Mouse (Mus musculus): ENCODE results near the gene Nr1d1. TPM values are rescaled to one million over a fixed set of nuclear protein-coding genes. Genes with fewer than 3 reads are reported as not detected.
"Not testable (repeated sequence)": the region's sequence is repeated elsewhere in the genome, so short reads cannot be mapped to it uniquely, and the experiment has no call there.

The Nr1d1 gene
- total RNA-seq, 2 experiments from 2014 or later: 91.9 to 153 TPM

- TF ChIP-seq CTCF (IDR thresholded peaks at IDR 0.05): no peak
- DNase-seq (ENCODE audit: extremely low spot score in 1 of 2, low spot score in 2 of 2): peak; percentile 69 to 71
- intact Hi-C loops (cut with DNase I): loop anchor here (2.0 kb wide), 3 partner anchors 14 to 46 kb away; no protein-coding TSS in a partner anchor
- Histone ChIP-seq H3K27ac (peak within 1 kb of the TSS; percentile 95), H3K4me3 (peak within 1 kb of the TSS; percentile 89)
Measured at GRCm38 (mm10) chr11:98740393-98741050, 34.6 kb downstream of the Nr1d1 start, which contains the start of gene Thra. Gene Thra (plus strand): TSS chr11:98740638.

GRCm38 (mm10) chr11:98740026-98740392, 35.1 kb downstream of the Nr1d1 start:
- DNase-seq (ENCODE audit: extremely low spot score in 1 of 2, low spot score in 2 of 2): peak in 1 of 2 experiments; percentile 22
- intact Hi-C loops (cut with DNase I): loop anchor here (2.0 kb wide), 3 partner anchors 15 to 47 kb away; no protein-coding TSS in a partner anchor
- H3K27ac ChIP-seq: peak overlapping the region; percentile 95
- TF ChIP-seq CTCF (IDR thresholded peaks at IDR 0.05): no peak
- H3K4me3 ChIP-seq: peak overlapping the region; percentile 89

GRCm38 (mm10) chr11:98738925-98739324, 36.2 kb downstream of the Nr1d1 start:
- Histone ChIP-seq H3K27ac (peak overlapping the region; percentile 89), H3K4me3 (no peak overlapping the region)
- DNase-seq (ENCODE audit: extremely low spot score in 1 of 2, low spot score in 2 of 2): no peak
- no peak for TF ChIP-seq CTCF (IDR thresholded peaks at IDR 0.05)
- intact Hi-C loops (cut with DNase I): no loop called here

- DNase-seq (ENCODE audit: extremely low spot score in 1 of 2, low spot score in 2 of 2): peak; percentile 44 to 67
- intact Hi-C loops (cut with DNase I): no loop called here
- peak overlapping the region; percentile 89 for H3K27ac ChIP-seq
- H3K4me3 ChIP-seq: no peak overlapping the region
- TF ChIP-seq CTCF (IDR thresholded peaks at IDR 0.05): no peak
Measured at GRCm38 (mm10) chr11:98738428-98738911, 36.7 kb downstream of the Nr1d1 start.

GRCm38 (mm10) chr11:98737220-98737619, 37.9 kb downstream of the Nr1d1 start:
- H3K4me3 ChIP-seq; DNase-seq (ENCODE audit: extremely low spot score in 1 of 2, low spot score in 2 of 2); intact Hi-C loops (cut with DNase I): not testable (repeated sequence)
- H3K27ac ChIP-seq: peak overlapping the region; percentile 89; the same call in 1 of the 2 replicates

- no peak overlapping the region for H3K4me3 ChIP-seq
- no peak for TF ChIP-seq CTCF (IDR thresholded peaks at IDR 0.05)
- no peak for DNase-seq (ENCODE audit: extremely low spot score in 1 of 2, low spot score in 2 of 2)
- intact Hi-C loops (cut with DNase I): no loop called here
- H3K27ac ChIP-seq: peak overlapping the region; percentile 50; the same call in 1 of the 2 replicates
Measured at GRCm38 (mm10) chr11:98736176-98736575, 39.0 kb downstream of the Nr1d1 start.

- Histone ChIP-seq H3K27ac (peak overlapping the region; percentile 73), H3K4me3 (no peak overlapping the region)
- DNase-seq (ENCODE audit: extremely low spot score in 1 of 2, low spot score in 2 of 2): no peak
- intact Hi-C loops (cut with DNase I): no loop called here
- no peak for TF ChIP-seq CTCF (IDR thresholded peaks at IDR 0.05)
Measured at GRCm38 (mm10) chr11:98735111-98735510, 40.0 kb downstream of the Nr1d1 start.

- peak; percentile 34 for TF ChIP-seq CTCF (IDR thresholded peaks at IDR 0.05)
- intact Hi-C loops (cut with DNase I): no loop called here
- Histone ChIP-seq H3K4me3 (no peak overlapping the region), H3K27ac (no peak overlapping the region; the same call in 1 of the 2 replicates)
- DNase-seq (ENCODE audit: extremely low spot score in 1 of 2, low spot score in 2 of 2): no peak
Measured at GRCm38 (mm10) chr11:98734020-98734419, 41.1 kb downstream of the Nr1d1 start.

GRCm38 (mm10) chr11:98731134-98731533, 44.0 kb downstream of the Nr1d1 start:
- intact Hi-C loops (cut with DNase I): no loop called here
- H3K4me3 ChIP-seq: no peak overlapping the region
- TF ChIP-seq CTCF (IDR thresholded peaks at IDR 0.05): no peak
- H3K27ac ChIP-seq: peak overlapping the region; percentile 77
- peak in 1 of 2 experiments; percentile 75 for DNase-seq (ENCODE audit: extremely low spot score in 1 of 2, low spot score in 2 of 2)

GRCm38 (mm10) chr11:98730727-98731126, 44.4 kb downstream of the Nr1d1 start:
- TF ChIP-seq CTCF (IDR thresholded peaks at IDR 0.05): no peak
- intact Hi-C loops (cut with DNase I): no loop called here
- Histone ChIP-seq H3K27ac (peak overlapping the region; percentile 77), H3K4me3 (no peak overlapping the region)
- no peak for DNase-seq (ENCODE audit: extremely low spot score in 1 of 2, low spot score in 2 of 2)

- intact Hi-C loops (cut with DNase I): no loop called here
- DNase-seq (ENCODE audit: extremely low spot score in 1 of 2, low spot score in 2 of 2): peak; percentile 81 to 84
- H3K27ac ChIP-seq: peak within 1 kb of the TSS; percentile 89
- H3K4me3 ChIP-seq: peak within 1 kb of the TSS; percentile 55
- TF ChIP-seq CTCF (IDR thresholded peaks at IDR 0.05): no peak
Measured at GRCm38 (mm10) chr11:98729119-98729588, 46.0 kb downstream of the Nr1d1 start, which contains the start of gene Med24. Gene Med24 (minus strand): TSS chr11:98729435.

- no peak for DNase-seq (ENCODE audit: extremely low spot score in 1 of 2, low spot score in 2 of 2)
- Histone ChIP-seq H3K4me3 (no peak overlapping the region), H3K27ac (no peak overlapping the region)
- intact Hi-C loops (cut with DNase I): no loop called here
- no peak for TF ChIP-seq CTCF (IDR thresholded peaks at IDR 0.05)
Measured at GRCm38 (mm10) chr11:98725926-98726506, 49.1 kb downstream of the Nr1d1 start.

Data from left cerebral cortex, adult 2 months (tissue).